Mouse (Mus musculus) lung, embryonic 15.5 days (tissue): ENCODE measurements around the gene March9. TPM values are rescaled to one million over a fixed set of nuclear protein-coding genes. Genes with fewer than 3 reads are reported as not detected.
A peak's percentile ranks its signal among the peaks of the same experiment; 100 is the strongest.

Experiments
- ATAC-seq: fragments of 200-750 bp; cut with Nextera tagmentation; 2 replicates; pipeline ENCODE4 v1.8.0; 2017; ENCODE audit warnings: moderate number of reproducible peaks, borderline replicate concordance; ENCODE audit not compliant: low FRiP score, low TSS enrichment; ENCODE audit errors: extremely low read depth
- H3K27ac ChIP-seq: fragments of 300-500 bp; sonication (generic); 2 replicates; pipeline ENCODE4 v1.5.1; 2015; ENCODE audit warnings: moderate library complexity, mild to moderate bottlenecking, inconsistent platforms
- H3K27me3 ChIP-seq: fragments of 300-500 bp; sonication (generic); 2 replicates; pipeline ENCODE4 v1.6.1; 2015; ENCODE audit warnings: inconsistent platforms
- H3K36me3 ChIP-seq: fragments of 300-500 bp; sonication (generic); 2 replicates; pipeline ENCODE4 v1.6.1; 2015; ENCODE audit warnings: inconsistent platforms
- H3K4me1 ChIP-seq: fragments of 300-500 bp; sonication (generic); 2 replicates; pipeline ENCODE4 v1.6.1; 2015; ENCODE audit warnings: inconsistent platforms
- H3K4me2 ChIP-seq: fragments of 300-500 bp; sonication (generic); 2 replicates; pipeline ENCODE4 v1.6.1; 2015; ENCODE audit warnings: inconsistent platforms, mild to moderate bottlenecking, moderate library complexity
- H3K4me3 ChIP-seq: fragments of 300-500 bp; sonication (generic); 2 replicates; pipeline ENCODE4 v1.5.1; 2015; ENCODE audit warnings: mild to moderate bottlenecking, inconsistent platforms
- H3K9ac ChIP-seq: fragments of 300-500 bp; sonication (generic); 2 replicates; pipeline ENCODE4 v1.6.1; 2015; ENCODE audit warnings: inconsistent platforms
- H3K9me3 ChIP-seq: fragments of 300-500 bp; sonication (generic); 2 replicates; pipeline ENCODE4 v1.6.1; 2016; ENCODE audit warnings: inconsistent platforms
- WGBS: fragments of 180-500 bp; shearing (Covaris S2); methylation state at CpG from one replicate; pipeline ENCODE4 v1.1.7; 2015; 5-methylcytosine and 5-hydroxymethylcytosine counted together
- polyA plus RNA-seq: library from polyadenylated mRNA; unstranded; fragments of >200 nt; fragmentation: Nextera tagmentation; extraction: Ambion mirVana; gene quantifications from 2 replicates; pipeline ENCODE4 v1.2.1, GENCODE M21; 2015

Gene March9
- polyA plus RNA-seq, 1 experiment from 2014 or later: 0.61 TPM

- peak overlapping the region; percentile 27 for H3K27ac ChIP-seq
- H3K27me3 ChIP-seq: peaks cover 31% of the 10 kb centered on the region
These were observed 613 bp downstream of the March9 start for GRCm38 (mm10) chr10:127059174-127059967.

GRCm38 (mm10) chr10:127058708-127059107 lies 1.3 kb downstream of the March9 start:
- Histone ChIP-seq H3K27me3 (peaks cover 31% of the 10 kb centered on the region), H3K9ac (peak overlapping the region; percentile 68; the same call in 1 of the 2 replicates), H3K4me1 (peaks cover 23% of the 10 kb centered on the region; the same call in 1 of the 2 replicates), H3K4me2 (peak overlapping the region; percentile 98), H3K36me3 (peaks cover 16% of the 10 kb centered on the region), H3K9me3 (no peaks in the 10 kb centered on the region), H3K4me3 (peak overlapping the region; percentile 72), H3K27ac (no peak overlapping the region)
- no peak for ATAC-seq
- WGBS: 11% methylated on average over 8 of the region's 8 CpGs

More at GRCm38 (mm10) chr10:127059174-127059967, 613 bp downstream of the March9 start:
- peaks cover 16% of the 10 kb centered on the region for H3K36me3 ChIP-seq
- H3K4me2 ChIP-seq: peak overlapping the region; percentile 98
- H3K4me1 ChIP-seq: peaks cover 23% of the 10 kb centered on the region; the same call in 1 of the 2 replicates
- no peaks in the 10 kb centered on the region for H3K9me3 ChIP-seq
- H3K9ac ChIP-seq: peak overlapping the region; percentile 68
- WGBS: under 1% methylated on average over 59 of the region's 92 CpGs
- peak overlapping the region; percentile 72 for H3K4me3 ChIP-seq
- no peak for ATAC-seq

- Histone ChIP-seq H3K9me3 (no peaks in the 10 kb centered on the region), H3K4me1 (peaks cover 23% of the 10 kb centered on the region; the same call in 1 of the 2 replicates), H3K36me3 (peaks cover 16% of the 10 kb centered on the region), H3K9ac (no peak overlapping the region), H3K27ac (no peak overlapping the region), H3K27me3 (peaks cover 31% of the 10 kb centered on the region), H3K4me3 (peak overlapping the region; percentile 72), H3K4me2 (peak overlapping the region; percentile 98)
- 1% methylated on average over 9 of the region's 9 CpGs for WGBS
- no peak for ATAC-seq
These were observed 1.8 kb downstream of the March9 start for GRCm38 (mm10) chr10:127058161-127058560.

GRCm38 (mm10) chr10:127056490-127056889 lies 3.5 kb downstream of the March9 start:
- H3K4me2 ChIP-seq: no peak overlapping the region
- peaks cover 16% of the 10 kb centered on the region for H3K36me3 ChIP-seq
- H3K27me3 ChIP-seq: peaks cover 35% of the 10 kb centered on the region
- no peak overlapping the region for H3K4me3 ChIP-seq
- H3K4me1 ChIP-seq: peaks cover 20% of the 10 kb centered on the region; the same call in 1 of the 2 replicates
- H3K27ac ChIP-seq: no peak overlapping the region
- H3K9ac ChIP-seq: no peak overlapping the region
- no peak for ATAC-seq
- 83% methylated on average over 20 of the region's 20 CpGs for whole genome bisulfite sequencing
- H3K9me3 ChIP-seq: no peaks in the 10 kb centered on the region

GRCm38 (mm10) chr10:127055406-127055805 lies 4.6 kb downstream of the March9 start:
- no peak overlapping the region for H3K4me3 ChIP-seq
- no peak overlapping the region for H3K27ac ChIP-seq
- H3K27me3 ChIP-seq: peaks cover 35% of the 10 kb centered on the region
- H3K9ac ChIP-seq: no peak overlapping the region
- peaks cover 16% of the 10 kb centered on the region for H3K36me3 ChIP-seq
- peaks cover 16% of the 10 kb centered on the region; the same call in 1 of the 2 replicates for H3K4me1 ChIP-seq
- 85% methylated on average over 8 of the region's 8 CpGs for WGBS
- no peak overlapping the region for H3K4me2 ChIP-seq
- no peaks in the 10 kb centered on the region for H3K9me3 ChIP-seq
- no peak for ATAC-seq

- no peak overlapping the region for H3K4me2 ChIP-seq
- 63% methylated on average over 4 of the region's 4 CpGs for WGBS
- H3K4me1 ChIP-seq: peaks cover 17% of the 10 kb centered on the region
- H3K4me3 ChIP-seq: no peak overlapping the region
- no peak overlapping the region for H3K9ac ChIP-seq
- no peak for ATAC-seq
- H3K36me3 ChIP-seq: peaks cover 16% of the 10 kb centered on the region
- H3K27me3 ChIP-seq: peaks cover 35% of the 10 kb centered on the region
- no peaks in the 10 kb centered on the region for H3K9me3 ChIP-seq
- H3K27ac ChIP-seq: no peak overlapping the region
These were observed 5.3 kb downstream of the March9 start for GRCm38 (mm10) chr10:127054646-127055045.

GRCm38 (mm10) chr10:127050119-127050474 lies 9.9 kb downstream of the March9 start:
- Histone ChIP-seq H3K9ac (no peak overlapping the region), H3K4me1 (peaks cover 17% of the 10 kb centered on the region), H3K27ac (no peak overlapping the region), H3K27me3 (peaks cover 54% of the 10 kb centered on the region), H3K4me3 (no peak overlapping the region), H3K4me2 (no peak overlapping the region), H3K36me3 (peaks cover 2% of the 10 kb centered on the region; the same call in 1 of the 2 replicates), H3K9me3 (no peaks in the 10 kb centered on the region)
- ATAC-seq: 0 out of 2 replicates have a peak, but pooled peaks have one; percentile 4
- WGBS: 15% methylated on average over 10 of the region's 10 CpGs

- H3K4me2 ChIP-seq: peak overlapping the region; percentile 44
- no peak overlapping the region for H3K9ac ChIP-seq
- H3K4me3 ChIP-seq: peak overlapping the region; percentile 20
- H3K9me3 ChIP-seq: no peaks in the 10 kb centered on the region
- no peak overlapping the region for H3K27ac ChIP-seq
- H3K36me3 ChIP-seq: peaks cover 7% of the 10 kb centered on the region; the same call in 1 of the 2 replicates
- 0 out of 2 replicates have a peak, but pooled peaks have one; percentile 37 for ATAC-seq
- H3K27me3 ChIP-seq: peaks cover 54% of the 10 kb centered on the region
- peaks cover 17% of the 10 kb centered on the region for H3K4me1 ChIP-seq
- WGBS: 2% methylated on average over 29 of the region's 29 CpGs
These were observed 10.4 kb downstream of the March9 start for GRCm38 (mm10) chr10:127049395-127050118.

- peaks cover 17% of the 10 kb centered on the region for H3K4me1 ChIP-seq
- no peak overlapping the region for H3K27ac ChIP-seq
- peak overlapping the region; percentile 44 for H3K4me2 ChIP-seq
- peak overlapping the region; percentile 20; the same call in 1 of the 2 replicates for H3K4me3 ChIP-seq
- WGBS: 4% methylated on average over 35 of the region's 35 CpGs
- H3K9ac ChIP-seq: no peak overlapping the region
- peaks cover 54% of the 10 kb centered on the region for H3K27me3 ChIP-seq
- no peak for ATAC-seq
- peaks cover 7% of the 10 kb centered on the region; the same call in 1 of the 2 replicates for H3K36me3 ChIP-seq
- no peaks in the 10 kb centered on the region for H3K9me3 ChIP-seq
These were observed 11.2 kb downstream of the March9 start for GRCm38 (mm10) chr10:127048608-127049394.

GRCm38 (mm10) chr10:127047954-127048353 lies 12.0 kb downstream of the March9 start, which contains the start of gene Cyp27b1:
TSS of gene Cyp27b1 (plus strand) at chr10:127048250.
- Histone ChIP-seq H3K9me3 (no peaks in the 10 kb centered on the region), H3K36me3 (peaks cover 7% of the 10 kb centered on the region; the same call in 1 of the 2 replicates), H3K9ac (no peak within 1 kb of the TSS), H3K27me3 (peaks cover 54% of the 10 kb centered on the region), H3K4me1 (peaks cover 19% of the 10 kb centered on the region), H3K4me2 (peak within 1 kb of the TSS; percentile 44), H3K4me3 (peak within 1 kb of the TSS; percentile 20; the same call in 1 of the 2 replicates), H3K27ac (no peak within 1 kb of the TSS)
- 41% methylated on average over 5 of the region's 5 CpGs for WGBS
- no peak for ATAC-seq

GRCm38 (mm10) chr10:127043187-127043586 lies 16.8 kb downstream of the March9 start:
- Histone ChIP-seq H3K4me3 (peak overlapping the region; percentile 82; the same call in 1 of the 2 replicates), H3K9ac (no peak overlapping the region), H3K27ac (no peak overlapping the region), H3K4me2 (peak overlapping the region; percentile 97; the same call in 1 of the 2 replicates), H3K4me1 (peaks cover 13% of the 10 kb centered on the region), H3K9me3 (no peaks in the 10 kb centered on the region), H3K36me3 (peaks cover 7% of the 10 kb centered on the region; the same call in 1 of the 2 replicates), H3K27me3 (peaks cover 11% of the 10 kb centered on the region)
- WGBS: 84% methylated on average over 6 of the region's 6 CpGs
- ATAC-seq: no peak
